Mouse (Mus musculus) heart, embryonic 16.5 days (tissue): ENCODE results near the gene Adipoq. TPM values are rescaled to one million over a fixed set of nuclear protein-coding genes. Genes with fewer than 3 reads are reported as not detected.

Experiments used
- ATAC-seq: fragments of 200-750 bp; cut with Nextera tagmentation; replicated peaks from 2 replicates; pipeline ENCODE4 v1.8.0; 2017; ENCODE audit warnings: moderate number of reproducible peaks; ENCODE audit not compliant: insufficient read depth, low FRiP score; ENCODE audit errors: extremely low read depth
- H3K27ac ChIP-seq: fragments of 300-500 bp; sonication (generic); 2 replicates; pipeline ENCODE4 v1.5.1; 2014; ENCODE audit warnings: mild to moderate bottlenecking, low read length, control low read depth, moderate library complexity
- H3K27me3 ChIP-seq: fragments of 300-500 bp; sonication (generic); 2 replicates; pipeline ENCODE4 v1.6.1; 2014; ENCODE audit warnings: low read length, mixed read lengths; ENCODE audit not compliant: control insufficient read depth, insufficient read depth
- H3K36me3 ChIP-seq: fragments of 300-500 bp; sonication (generic); 2 replicates; pipeline ENCODE4 v1.6.1; 2014; ENCODE audit not compliant: control insufficient read depth, insufficient read depth
- H3K4me1 ChIP-seq: fragments of 300-500 bp; sonication (generic); 2 replicates; pipeline ENCODE4 v1.6.1; 2014; ENCODE audit warnings: low read length, mixed read lengths; ENCODE audit not compliant: control insufficient read depth, insufficient read depth
- H3K4me2 ChIP-seq: fragments of 300-500 bp; sonication (generic); 2 replicates; pipeline ENCODE4 v1.6.1; 2014; ENCODE audit warnings: low read depth, mild to moderate bottlenecking, control low read depth, low read length
- H3K4me3 ChIP-seq: fragments of 300-500 bp; sonication (generic); 2 replicates; pipeline ENCODE4 v1.5.1; 2014; ENCODE audit warnings: mild to moderate bottlenecking, control low read depth, low read length
- H3K9ac ChIP-seq: fragments of 300-500 bp; sonication (generic); 2 replicates; pipeline ENCODE4 v1.6.1; 2014; ENCODE audit warnings: low read length, control low read depth
- H3K9me3 ChIP-seq: fragments of 300-500 bp; sonication (generic); replicated peaks from 2 replicates; pipeline ENCODE4 v1.6.1; 2016; ENCODE audit warnings: low read length; ENCODE audit not compliant: control insufficient read depth
- WGBS: fragments of 180-500 bp; shearing (Covaris S2); extraction: QIAGEN DNeasy Blood & Tissue Kit; methylation state at CpG from one replicate; pipeline ENCODE4 v1.1.7; 2014; 5-methylcytosine and 5-hydroxymethylcytosine counted together
- polyA plus RNA-seq: library from polyadenylated mRNA; unstranded; fragments of >200 nt; fragmentation: Nextera tagmentation; extraction: Ambion mirVana; gene quantifications from 2 replicates; pipeline ENCODE4 v1.2.1, GENCODE M21; 2015

The Adipoq gene
- polyA plus RNA-seq, 1 experiment from 2014 or later, result not detected

DNA sequence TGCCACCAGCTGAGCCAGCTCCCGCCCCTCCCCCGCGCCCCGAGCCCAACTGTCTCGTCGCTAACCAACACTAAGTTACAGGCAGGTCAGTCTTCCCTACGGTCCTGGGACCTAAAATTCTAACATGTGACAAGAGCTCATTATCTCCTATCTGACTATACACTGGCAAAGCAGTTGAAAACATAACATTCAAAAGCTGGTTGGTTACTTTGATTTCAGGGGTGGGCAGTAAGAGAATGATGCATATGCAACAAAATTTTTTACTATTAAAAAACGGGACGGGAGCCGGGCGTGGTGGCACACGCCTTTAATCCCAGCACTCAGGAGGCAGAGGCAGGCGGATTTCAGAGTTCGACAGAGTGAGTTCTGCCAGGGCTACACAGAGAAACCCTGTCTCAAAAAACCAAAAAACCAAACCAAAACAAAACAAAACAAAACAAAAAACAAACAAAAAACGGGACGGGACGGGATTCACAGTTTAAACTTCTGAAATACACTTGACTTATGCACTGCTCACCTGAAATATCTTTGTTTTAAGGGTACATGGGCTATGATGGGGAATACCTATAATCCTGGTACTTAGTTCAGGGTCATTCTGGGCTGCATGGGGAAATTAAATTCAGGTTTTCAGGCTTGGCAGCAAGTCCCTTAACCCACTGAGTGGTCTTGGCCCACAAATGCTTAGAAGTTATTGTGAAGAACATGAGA lies 43.1 kb upstream of the Adipoq start:
- Histone ChIP-seq H3K4me1 (peaks cover 21% of the 10 kb centered on the region), H3K36me3 (no peaks in the 10 kb centered on the region), H3K9ac (peak overlapping the region; percentile 72), H3K4me2 (peak overlapping the region; percentile 74), H3K27ac (peak overlapping the region; percentile 59), H3K27me3 (no peaks in the 10 kb centered on the region), H3K4me3 (peak overlapping the region; percentile 56), H3K9me3 (no peaks in the 10 kb centered on the region)
- 29% methylated on average over 17 of the region's 17 CpGs for WGBS
- ATAC-seq, result no peak

- Histone ChIP-seq H3K27me3 (no peaks in the 10 kb centered on the region), H3K4me3 (no peak overlapping the region), H3K9me3 (no peaks in the 10 kb centered on the region), H3K36me3 (peaks cover 2% of the 10 kb centered on the region), H3K27ac (no peak overlapping the region), H3K4me2 (no peak overlapping the region), H3K4me1 (peaks cover 21% of the 10 kb centered on the region), H3K9ac (no peak overlapping the region)
- WGBS, result 65% methylated on average over 2 of the region's 2 CpGs
- ATAC-seq, result no peak
These were observed 42.5 kb upstream of the Adipoq start for GRCm38 (mm10) chr16:23103841-23104240.

DNA sequence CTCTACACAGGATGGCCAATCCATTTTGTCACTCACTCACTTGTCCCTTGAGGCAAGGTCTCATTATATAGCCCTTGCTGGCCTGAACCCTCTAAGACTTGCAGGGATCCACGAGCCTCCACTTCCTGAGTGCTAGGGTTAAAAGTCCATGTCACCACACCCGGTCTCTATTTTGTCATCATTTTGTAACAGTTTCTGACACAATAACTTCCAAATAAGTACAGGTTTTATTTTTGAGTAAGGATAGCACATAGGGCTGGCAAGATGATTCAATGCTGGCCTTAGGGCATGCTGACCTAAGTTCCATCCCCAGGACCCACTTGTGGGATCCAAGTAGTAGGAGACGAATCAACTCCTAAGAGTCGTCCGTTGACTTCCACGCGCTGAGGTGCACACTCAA lies 40.2 kb upstream of the Adipoq start:
- WGBS, result 71% methylated on average over 7 of the region's 7 CpGs
- no peak overlapping the region for H3K27ac ChIP-seq

GRCm38 (mm10) chr16:23107231-23107942 lies 38.9 kb upstream of the Adipoq start, which contains the start of gene Eif4a2:
TSS of gene Eif4a2 (plus strand) at chr16:23107444.
- Histone ChIP-seq H3K36me3 (peaks cover 31% of the 10 kb centered on the region), H3K27me3 (no peaks in the 10 kb centered on the region), H3K9ac (peak within 1 kb of the TSS; percentile 100), H3K4me1 (peaks cover 36% of the 10 kb centered on the region), H3K9me3 (no peaks in the 10 kb centered on the region), H3K27ac (peak within 1 kb of the TSS; percentile 99), H3K4me3 (peak within 1 kb of the TSS; percentile 100), H3K4me2 (peak within 1 kb of the TSS; percentile 92)
- peak; percentile 88 for ATAC-seq
- under 1% methylated on average over 71 of the region's 71 CpGs for WGBS

More for the DNA sequence above, 40.2 kb upstream of the Adipoq start:
- H3K9me3 ChIP-seq, result no peaks in the 10 kb centered on the region
- no peak overlapping the region for H3K9ac ChIP-seq
- no peak overlapping the region for H3K4me3 ChIP-seq
- peaks cover 26% of the 10 kb centered on the region for H3K4me1 ChIP-seq
- H3K4me2 ChIP-seq, result no peak overlapping the region
- no peaks in the 10 kb centered on the region for H3K27me3 ChIP-seq
- no peak for ATAC-seq
- peaks cover 18% of the 10 kb centered on the region for H3K36me3 ChIP-seq

- H3K9ac ChIP-seq, result peak overlapping the region; percentile 100
- peaks cover 37% of the 10 kb centered on the region for H3K36me3 ChIP-seq
- peak overlapping the region; percentile 100 for H3K4me3 ChIP-seq
- peak; percentile 82 for ATAC-seq
- no peaks in the 10 kb centered on the region for H3K9me3 ChIP-seq
- peak overlapping the region; percentile 99 for H3K27ac ChIP-seq
- under 1% methylated on average over 52 of the region's 52 CpGs for WGBS
- peaks cover 39% of the 10 kb centered on the region for H3K4me1 ChIP-seq
- H3K27me3 ChIP-seq, result no peaks in the 10 kb centered on the region
- H3K4me2 ChIP-seq, result peak overlapping the region; percentile 92
These were observed 38.2 kb upstream of the Adipoq start for GRCm38 (mm10) chr16:23107946-23108759.

- Histone ChIP-seq H3K4me1 (peaks cover 39% of the 10 kb centered on the region), H3K4me2 (peak overlapping the region; percentile 92), H3K27me3 (no peaks in the 10 kb centered on the region), H3K4me3 (peak overlapping the region; percentile 100), H3K27ac (peak overlapping the region; percentile 38; the same call in 1 of the 2 replicates), H3K36me3 (peaks cover 40% of the 10 kb centered on the region), H3K9me3 (no peaks in the 10 kb centered on the region), H3K9ac (peak overlapping the region; percentile 100)
- 2% methylated on average over 5 of the region's 5 CpGs for WGBS
- ATAC-seq, result no peak
These were observed 37.4 kb upstream of the Adipoq start for GRCm38 (mm10) chr16:23108943-23109342.

GRCm38 (mm10) chr16:23109350-23110280 lies 36.7 kb upstream of the Adipoq start:
- Histone ChIP-seq H3K4me2 (peak overlapping the region; percentile 92), H3K36me3 (peaks cover 46% of the 10 kb centered on the region), H3K27me3 (no peaks in the 10 kb centered on the region), H3K27ac (peak overlapping the region; percentile 38; the same call in 1 of the 2 replicates), H3K4me1 (peaks cover 39% of the 10 kb centered on the region), H3K9ac (peak overlapping the region; percentile 100), H3K4me3 (peak overlapping the region; percentile 100), H3K9me3 (no peaks in the 10 kb centered on the region)
- 46% methylated on average over 5 of the region's 5 CpGs for WGBS
- no peak for ATAC-seq

- no peaks in the 10 kb centered on the region for H3K9me3 ChIP-seq
- ATAC-seq, result no peak
- H3K27ac ChIP-seq, result no peak overlapping the region
- H3K36me3 ChIP-seq, result peaks cover 53% of the 10 kb centered on the region
- H3K4me1 ChIP-seq, result peaks cover 34% of the 10 kb centered on the region
- 72% methylated on average over 12 of the region's 12 CpGs for WGBS
- H3K4me3 ChIP-seq, result no peak overlapping the region
- no peak overlapping the region for H3K4me2 ChIP-seq
- no peak overlapping the region; the same call in 1 of the 2 replicates for H3K9ac ChIP-seq
- H3K27me3 ChIP-seq, result no peaks in the 10 kb centered on the region
These were observed 34.0 kb upstream of the Adipoq start for GRCm38 (mm10) chr16:23112348-23112747.
